Mouse (Mus musculus) left cerebral cortex, adult 2 months (tissue): ENCODE data around the gene Rrp1b. TPM values are rescaled to one million over a fixed set of nuclear protein-coding genes. Genes with fewer than 3 reads are reported as not detected.

Experiments used
- DNase-seq, 2 experiments: peaks; one replicate each; pipeline ENCODE4 v3.0.0; 2021 to 2022; ENCODE audit warnings: low spot score in 2 of 2, mixed read lengths in 1 of 2; ENCODE audit errors: extremely low spot score in 1 of 2
- H3K27ac ChIP-seq: fragments of 200-600 bp; 2 replicates; pipeline ENCODE4 v1.8.1; 2022
- H3K4me3 ChIP-seq: fragments of 200-600 bp; 2 replicates; pipeline ENCODE4 v1.8.1; 2022
- CTCF ChIP-seq: fragments of 200-600 bp; IDR thresholded peaks from 2 replicates; pipeline ENCODE4 v1.8.1; 2022; ENCODE audit warnings: antibody characterized with exemption, mild to moderate bottlenecking, moderate library complexity
- intact Hi-C: fragments of 180-260 bp; cut with DNase I; formaldehyde crosslinking; loops from one replicate; pipeline ENCODE4 v1.15.1; 2025
- total RNA-seq, 2 experiments: library from RNA; stranded (reverse); gene quantifications; 2 replicates each; pipeline ENCODE4 v1.2.3; 2021

The Rrp1b gene
- total RNA-seq, 2 experiments from 2014 or later, result 20.6 to 24.5 TPM

DNA sequence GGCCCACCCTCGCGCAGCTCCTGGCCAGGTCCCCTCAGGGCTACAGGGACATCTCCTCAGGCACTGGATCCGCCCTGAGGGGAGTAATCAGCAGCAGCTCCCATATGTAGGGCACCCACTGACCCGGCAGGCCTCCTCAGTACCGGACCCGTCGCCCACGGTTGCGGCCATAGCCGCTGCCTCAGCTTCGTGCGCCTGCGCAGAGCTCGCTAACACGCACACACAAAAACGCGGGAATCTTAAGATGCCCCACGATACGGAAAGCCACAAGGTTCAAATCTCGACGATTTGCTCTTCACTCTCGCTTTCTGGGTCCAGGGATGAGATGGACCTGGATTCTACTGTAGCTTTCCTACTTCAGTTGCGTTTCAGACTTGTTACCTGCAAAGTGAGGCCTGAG lies 1.6 kb upstream of the Rrp1b start:
- Histone ChIP-seq H3K4me3 (no peak overlapping the region), H3K27ac (no peak overlapping the region)
- intact Hi-C loops, result no loop called here
- no peak for DNase-seq
- no peak for TF ChIP-seq CTCF

DNA sequence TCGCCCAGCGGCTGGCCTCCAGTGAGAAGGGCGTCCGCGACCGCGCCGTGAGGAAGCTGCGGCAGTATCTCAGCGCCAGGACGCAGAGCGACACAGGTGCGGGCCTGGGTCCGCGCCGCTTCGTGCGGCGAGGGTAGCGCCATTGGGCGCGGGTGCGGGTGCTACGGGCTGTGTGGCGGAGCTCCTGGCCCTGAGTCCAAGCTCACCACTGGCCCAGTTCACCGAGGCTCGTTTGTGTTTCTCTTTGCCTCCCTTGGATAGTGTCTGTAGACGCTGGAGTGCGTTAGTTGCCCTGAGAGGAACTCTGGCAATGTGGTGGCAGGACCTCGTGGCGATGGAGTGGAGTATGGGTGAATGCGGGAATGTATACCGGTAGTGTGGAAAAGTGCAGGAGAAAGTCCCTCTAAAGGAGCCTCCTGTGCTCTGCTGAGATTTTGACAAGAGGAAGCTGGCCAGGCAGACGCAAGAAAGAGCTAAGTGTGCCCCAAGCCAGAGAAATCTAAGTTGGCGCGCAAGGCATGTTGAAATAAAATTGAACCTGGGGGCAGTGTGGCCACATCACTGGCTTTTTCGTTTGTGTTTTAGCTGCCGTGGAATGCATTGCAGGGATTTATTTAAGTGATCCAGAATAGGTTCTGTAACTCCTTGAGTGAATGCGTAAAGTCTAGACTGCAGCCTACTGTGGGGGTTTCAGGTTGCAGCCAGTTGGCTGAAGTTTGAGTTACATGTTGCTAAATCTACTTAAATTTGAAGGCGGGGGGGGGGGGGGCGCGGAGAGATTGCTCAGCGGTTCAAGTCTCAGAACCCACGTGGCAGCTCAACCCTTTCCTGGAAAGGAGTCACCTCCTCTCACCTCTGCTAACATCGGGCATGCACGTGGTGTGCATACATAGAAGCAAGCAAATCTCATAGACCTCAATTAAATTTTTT lies 874 bp downstream of the Rrp1b start:
- no peak for DNase-seq
- no peak for TF ChIP-seq CTCF
- H3K27ac ChIP-seq, result 0 out of 2 replicates have a peak overlapping the region, but pooled peaks have one; percentile 65
- H3K4me3 ChIP-seq, result peak overlapping the region; percentile 69
- intact Hi-C loops, result loop anchor here (5.0 kb wide), 1 partner anchor 246 kb away; the partner anchor contains the start of gene Brd4

DNA sequence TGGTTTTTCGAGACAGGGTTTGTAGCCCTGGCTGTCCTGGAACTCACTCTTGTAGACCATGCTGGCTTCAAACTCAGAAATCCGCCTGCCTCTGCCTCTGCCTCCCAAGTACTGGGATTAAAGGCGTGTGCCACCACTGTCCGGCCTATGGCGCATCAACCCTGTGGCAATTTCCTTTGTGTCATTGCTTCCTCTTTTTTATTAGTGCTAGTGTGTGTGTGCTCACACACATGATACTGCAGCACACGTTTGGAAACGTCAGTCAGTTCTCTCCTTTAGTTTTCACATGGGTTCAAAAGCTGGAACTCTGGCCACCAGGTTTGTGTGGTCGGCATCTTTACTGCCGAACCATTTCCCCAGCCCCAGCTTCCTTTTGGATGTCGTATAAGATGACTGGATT lies 4.4 kb downstream of the Rrp1b start:
- no peak for TF ChIP-seq CTCF
- H3K4me3 ChIP-seq, result no peak overlapping the region
- DNase-seq, result no peak
- intact Hi-C loops, result no loop called here
- H3K27ac ChIP-seq, result no peak overlapping the region

DNA sequence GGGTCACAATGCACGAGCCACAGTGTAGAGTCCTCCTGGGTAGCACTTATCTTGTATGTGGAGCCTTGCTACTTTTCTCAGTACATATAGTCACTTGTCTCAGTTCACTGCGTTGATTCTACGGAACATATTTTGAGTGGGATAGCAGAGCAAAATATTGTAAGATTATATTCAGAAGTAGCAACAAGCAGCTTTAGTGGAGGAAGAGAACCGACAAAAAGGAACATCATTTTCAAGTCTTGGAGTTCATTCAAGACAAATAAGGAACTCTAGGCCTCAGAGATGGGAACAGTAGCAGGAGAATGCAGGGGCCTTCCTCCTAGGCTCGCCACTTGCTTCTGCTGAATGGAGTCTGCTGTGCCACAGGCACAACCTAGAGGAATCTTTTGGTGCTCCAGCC lies 10.6 kb downstream of the Rrp1b start:
- TF ChIP-seq CTCF, result no peak
- intact Hi-C loops, result no loop called here
- no peak for DNase-seq
- Histone ChIP-seq H3K4me3 (no peak overlapping the region), H3K27ac (no peak overlapping the region)

DNA sequence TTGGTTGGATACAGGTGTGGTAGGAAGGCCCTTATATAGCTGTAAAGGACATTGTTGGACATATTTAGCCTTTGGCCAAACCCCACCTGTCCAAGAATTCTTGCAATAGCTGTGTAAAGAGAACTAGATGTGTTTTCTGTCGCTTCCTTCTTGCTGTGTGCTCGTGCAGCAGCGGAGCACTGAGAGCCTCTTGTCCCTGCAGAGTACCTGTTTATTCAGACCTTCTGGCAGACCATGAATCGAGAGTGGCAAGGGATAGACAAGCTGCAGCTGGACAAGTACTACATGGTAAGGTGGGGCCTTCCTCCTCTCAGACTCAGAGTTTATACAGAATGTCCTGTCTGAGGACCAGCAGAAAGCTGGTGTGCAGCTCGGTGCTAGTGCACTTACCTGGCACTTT lies 12.5 kb downstream of the Rrp1b start:
- Histone ChIP-seq H3K27ac (no peak overlapping the region), H3K4me3 (no peak overlapping the region)
- DNase-seq, result no peak
- intact Hi-C loops, result no loop called here
- no peak for TF ChIP-seq CTCF

DNA sequence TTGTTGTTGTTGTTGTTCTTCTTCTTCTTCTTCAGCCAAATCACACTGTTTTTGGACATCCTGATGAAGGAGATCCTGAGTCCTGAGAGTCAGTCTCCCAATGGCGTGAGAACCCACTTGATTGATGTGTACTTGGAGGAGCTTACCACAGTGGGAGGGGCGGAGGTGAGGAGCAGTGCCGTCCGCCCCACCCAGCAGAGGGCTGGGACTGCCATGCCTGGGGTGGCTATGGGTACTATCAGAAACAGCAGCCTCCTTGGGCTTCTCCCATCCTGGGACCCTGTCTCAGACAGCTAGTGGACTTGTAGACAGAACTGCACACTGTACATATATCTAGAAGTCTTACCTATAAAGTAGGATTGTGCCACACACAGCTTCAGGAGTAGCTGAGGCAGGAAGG lies 14.0 kb downstream of the Rrp1b start:
- TF ChIP-seq CTCF, result no peak
- DNase-seq, result no peak
- intact Hi-C loops, result no loop called here
- Histone ChIP-seq H3K27ac (no peak overlapping the region), H3K4me3 (no peak overlapping the region)

DNA sequence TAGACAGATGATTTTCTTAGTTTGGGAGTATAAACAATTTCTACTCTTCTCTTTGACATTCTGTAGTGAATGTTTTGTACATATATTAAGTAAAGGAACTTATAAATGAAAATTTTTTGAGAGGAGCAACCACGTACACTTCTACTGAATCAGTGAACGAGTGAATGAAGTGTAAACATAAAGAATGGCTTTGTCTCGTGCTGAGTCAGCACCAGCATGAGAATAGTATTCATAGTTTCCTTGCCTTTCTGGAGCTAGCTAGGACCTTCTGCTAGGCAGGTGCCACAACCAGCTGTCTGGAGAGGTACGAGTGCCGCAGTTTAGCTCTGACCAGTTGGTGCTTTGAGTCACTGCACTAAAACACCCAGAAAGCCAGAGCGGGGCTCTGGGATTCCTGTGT lies 14.7 kb downstream of the Rrp1b start:
- Histone ChIP-seq H3K4me3 (no peak overlapping the region), H3K27ac (no peak overlapping the region)
- TF ChIP-seq CTCF, result no peak
- intact Hi-C loops, result no loop called here
- no peak for DNase-seq

DNA sequence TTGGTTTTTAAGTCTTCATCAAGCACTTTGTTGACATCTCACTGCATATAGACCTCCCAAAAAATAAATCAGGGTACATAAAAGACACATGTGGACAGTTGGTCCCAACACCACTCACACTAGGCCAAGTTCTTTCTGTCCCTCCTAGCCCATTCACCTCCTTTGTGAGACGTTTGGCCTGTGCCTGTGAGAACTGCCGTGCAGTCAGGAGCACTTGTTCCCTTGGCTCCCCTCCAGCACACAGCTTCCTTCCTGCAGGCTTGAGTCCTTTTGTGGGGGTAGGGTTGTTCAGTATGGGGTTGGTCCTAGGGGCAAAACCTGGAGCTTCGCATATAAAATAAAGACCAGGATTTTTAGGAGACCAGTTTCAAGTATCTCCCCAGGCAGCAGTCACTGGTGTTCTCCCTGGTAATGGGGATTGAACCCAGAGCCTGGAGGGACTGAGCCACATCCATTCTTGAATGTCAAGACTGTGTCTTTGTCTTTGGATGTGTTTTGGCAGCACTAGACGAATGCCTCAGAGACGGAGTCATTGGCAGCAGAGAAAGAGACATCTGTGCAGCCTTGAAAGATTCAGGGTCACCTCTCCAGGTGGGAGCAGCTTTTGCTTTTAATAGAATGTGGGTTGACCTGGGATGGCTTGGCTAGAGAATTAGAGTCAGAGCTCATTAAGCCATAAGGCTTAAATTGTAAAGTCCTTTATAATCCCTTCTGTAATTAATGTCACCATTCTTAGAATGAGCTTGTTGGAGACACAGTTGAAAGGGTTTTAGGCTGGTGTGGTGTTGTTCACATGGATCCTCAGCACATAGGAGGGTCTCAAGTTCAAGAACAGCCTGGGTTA lies 16.6 kb downstream of the Rrp1b start:
- no peak for TF ChIP-seq CTCF
- no peak for DNase-seq
- intact Hi-C loops, result no loop called here

DNA sequence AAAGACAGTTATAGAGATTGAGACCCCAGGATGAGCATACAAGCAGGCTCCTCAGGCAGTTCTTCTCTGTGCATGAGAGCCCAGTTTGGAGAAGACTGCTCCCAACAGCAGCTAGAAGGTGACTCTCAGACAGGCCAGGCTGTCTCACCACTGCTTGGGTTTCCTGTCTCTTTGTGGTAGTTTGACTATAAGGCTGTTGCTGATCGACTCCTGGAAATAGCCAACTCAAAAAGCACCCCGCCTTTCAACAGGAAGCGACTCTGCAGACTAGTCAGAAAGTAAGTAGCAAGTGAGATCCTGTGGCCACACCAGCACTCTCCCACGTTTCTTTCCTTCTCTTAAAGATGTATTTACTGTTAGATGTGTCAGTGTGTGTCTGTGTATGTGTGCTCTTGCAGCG lies 17.8 kb downstream of the Rrp1b start:
- no peak for TF ChIP-seq CTCF
- no peak for DNase-seq
- Histone ChIP-seq H3K4me3 (no peak overlapping the region), H3K27ac (no peak overlapping the region)
- intact Hi-C loops, result no loop called here

More for the DNA sequence above, 16.6 kb downstream of the Rrp1b start:
- Histone ChIP-seq H3K4me3 (no peak overlapping the region), H3K27ac (no peak overlapping the region)

DNA sequence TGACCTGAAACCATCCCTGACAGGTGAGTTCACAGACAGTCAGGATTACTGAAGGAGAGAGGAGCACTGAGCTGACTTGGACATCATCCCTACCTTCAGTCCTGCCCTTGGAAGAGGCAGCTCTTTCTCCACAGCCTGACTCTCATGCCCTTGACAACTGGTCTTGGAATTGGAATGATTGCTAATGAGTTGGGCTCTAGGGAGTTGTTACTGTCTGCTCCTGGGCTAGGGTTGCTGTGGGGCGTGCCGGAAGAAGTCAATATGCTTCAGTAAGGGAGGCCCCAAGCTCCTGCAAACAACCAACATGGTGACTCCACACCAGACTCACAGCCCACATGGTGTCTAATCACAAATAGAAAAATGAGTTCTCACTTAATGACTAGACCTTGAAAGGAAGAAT lies 21.9 kb downstream of the Rrp1b start:
- TF ChIP-seq CTCF, result no peak
- no peak overlapping the region for H3K27ac ChIP-seq
- H3K4me3 ChIP-seq, result no peak overlapping the region
- no peak for DNase-seq
- intact Hi-C loops, result no loop called here

DNA sequence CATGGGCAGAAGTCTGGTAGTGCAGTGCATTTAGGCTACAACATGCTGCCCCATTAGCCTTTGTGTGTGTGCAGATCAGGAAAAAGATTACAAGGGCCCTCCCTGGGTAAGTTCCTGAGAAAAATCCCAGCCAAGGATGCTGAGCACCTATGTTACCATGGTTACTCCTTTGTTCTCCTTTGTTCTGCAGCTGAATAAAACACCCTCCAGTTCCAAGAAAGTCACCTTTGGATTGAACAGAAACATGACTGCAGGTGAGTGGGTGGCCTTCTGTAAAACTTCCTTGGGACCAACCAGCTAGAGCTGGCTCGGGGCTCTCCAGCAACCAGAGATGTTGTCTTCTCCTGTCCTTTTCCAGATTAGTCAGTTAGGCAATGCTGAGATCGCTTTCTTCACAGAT lies 23.2 kb downstream of the Rrp1b start:
- no peak overlapping the region for H3K4me3 ChIP-seq
- peak in 1 of 2 experiments; percentile 30 for DNase-seq

DNA sequence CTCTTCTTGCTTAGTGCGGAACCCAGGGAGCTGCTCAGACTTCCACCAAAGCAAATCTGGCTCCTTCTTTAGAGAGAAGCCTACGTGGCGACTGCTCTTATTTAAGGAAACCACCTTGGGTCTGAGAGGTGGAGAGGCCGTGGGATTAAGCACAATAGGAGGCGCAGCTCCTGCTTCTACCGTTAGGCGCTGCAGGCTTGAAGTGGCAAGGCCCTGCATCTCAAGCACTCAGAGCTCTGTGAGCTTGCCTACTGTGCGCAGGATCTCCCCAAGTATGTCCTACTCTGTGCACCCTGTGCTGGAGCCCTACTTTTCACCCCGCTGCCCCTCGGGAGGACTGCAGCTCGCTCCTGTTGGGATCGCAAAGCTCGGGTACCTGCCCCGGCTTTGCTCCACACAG lies 25.3 kb downstream of the Rrp1b start:
- no peak overlapping the region for H3K4me3 ChIP-seq
- H3K27ac ChIP-seq, result no peak overlapping the region
- intact Hi-C loops, result no loop called here
- no peak for DNase-seq
- no peak for TF ChIP-seq CTCF

More for the DNA sequence above, 23.2 kb downstream of the Rrp1b start:
- H3K27ac ChIP-seq, result no peak overlapping the region
- intact Hi-C loops, result no loop called here
- TF ChIP-seq CTCF, result no peak
